Mouse (Mus musculus): Measurements from ENCODE around the gene Pth1r.

The Pth1r gene

GRCm38 (mm10) chr9:110682255-110682654 is 64.7 kb downstream of the Pth1r start:
- no peak for DNase-seq (ENCODE audit: low spot score)

- DNase-seq (ENCODE audit: low spot score) = no peak
These were observed 65.1 kb downstream of the Pth1r start for GRCm38 (mm10) chr9:110681817-110682216.

GRCm38 (mm10) chr9:110680736-110681507 is 66.0 kb downstream of the Pth1r start:
- DNase-seq (ENCODE audit: low spot score) = no peak

GRCm38 (mm10) chr9:110678886-110679285 is 68.1 kb downstream of the Pth1r start:
- DNase-seq (ENCODE audit: low spot score) = no peak

- DNase-seq (ENCODE audit: low spot score) = no peak
These were observed 70.4 kb downstream of the Pth1r start for GRCm38 (mm10) chr9:110676492-110676911.

GRCm38 (mm10) chr9:110673107-110673752 is 73.7 kb downstream of the Pth1r start:
- peak; percentile 43 for DNase-seq (ENCODE audit: low spot score)

GRCm38 (mm10) chr9:110672462-110673106 is 74.4 kb downstream of the Pth1r start:
- DNase-seq (ENCODE audit: low spot score) = peak; percentile 56

Measured in yolk sac, embryonic 10.5 days (tissue).